Mouse (Mus musculus): ENCODE results near the gene Gm6020. TPM values are rescaled to one million over a fixed set of nuclear protein-coding genes. Genes with fewer than 3 reads are reported as not detected.

Gm6020 gene
- not detected for polyA plus RNA-seq (2017; shearing (Covaris generic))

DNA sequence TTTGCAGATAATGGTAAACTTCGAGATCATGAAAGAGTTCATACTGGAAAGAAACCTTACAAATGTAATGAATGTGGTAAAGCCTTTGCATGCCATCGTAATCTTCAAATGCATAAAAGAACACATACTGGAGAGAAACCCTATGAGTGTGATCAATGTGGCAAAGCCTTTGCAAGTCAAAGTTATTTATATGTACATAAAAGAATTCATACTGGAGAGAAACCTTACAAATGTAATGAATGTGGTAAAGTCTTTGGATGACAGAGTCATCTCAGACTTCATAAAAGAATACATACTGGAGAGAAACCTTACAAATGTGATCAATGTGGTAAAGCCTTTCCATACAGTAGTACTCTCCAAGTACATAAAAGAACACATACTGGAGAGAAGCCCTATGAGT is at the start of gene Gm6020:
Gm6020 (plus strand) TSS at position 301 of the 400 bp plus-strand sequence.

DNA sequence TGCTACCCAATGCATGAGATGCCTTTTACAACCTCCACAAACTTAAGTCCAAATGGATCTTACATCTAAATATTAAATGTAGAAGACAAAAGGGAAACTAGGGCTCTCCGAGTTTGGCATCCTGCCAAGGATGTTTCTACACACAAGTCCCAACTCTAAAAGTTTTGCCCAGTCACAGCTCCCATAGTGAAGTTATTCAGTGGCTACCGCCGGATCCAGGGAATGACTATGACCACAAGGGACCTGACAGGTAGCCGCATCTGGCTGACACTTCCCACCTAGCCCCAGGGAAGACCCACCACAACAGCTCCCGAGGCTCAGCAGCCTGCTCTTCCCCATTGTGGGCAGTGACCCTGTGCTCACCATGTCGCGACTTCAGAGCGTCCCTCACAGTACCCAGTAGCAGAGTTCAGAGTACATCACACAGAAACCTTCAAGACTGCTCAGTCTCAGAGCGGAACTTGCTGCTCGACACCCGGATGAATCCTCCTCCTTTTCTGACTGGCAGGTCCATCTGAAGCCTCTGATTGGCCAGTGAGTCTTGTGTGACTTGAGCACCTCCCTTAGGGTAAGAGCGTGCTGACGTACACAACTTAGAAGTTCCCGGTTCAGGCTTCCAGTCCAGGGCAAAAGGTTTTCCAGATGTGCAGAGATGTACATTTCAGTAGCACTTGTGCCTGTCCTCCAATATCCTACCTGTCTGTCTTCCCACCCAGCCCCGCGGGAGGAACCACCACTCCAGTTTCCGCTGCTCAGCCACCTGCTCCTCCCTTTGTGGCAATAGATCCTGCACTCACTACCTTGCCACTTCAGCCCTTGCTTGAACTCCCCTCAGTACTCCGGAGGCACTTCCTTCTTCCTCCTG is 43.1 kb upstream of the Gm6020 start, which contains the start of gene Zfp950:
Zfp950 (minus strand) TSS at position 499 of the 865 bp plus-strand sequence.

DNA sequence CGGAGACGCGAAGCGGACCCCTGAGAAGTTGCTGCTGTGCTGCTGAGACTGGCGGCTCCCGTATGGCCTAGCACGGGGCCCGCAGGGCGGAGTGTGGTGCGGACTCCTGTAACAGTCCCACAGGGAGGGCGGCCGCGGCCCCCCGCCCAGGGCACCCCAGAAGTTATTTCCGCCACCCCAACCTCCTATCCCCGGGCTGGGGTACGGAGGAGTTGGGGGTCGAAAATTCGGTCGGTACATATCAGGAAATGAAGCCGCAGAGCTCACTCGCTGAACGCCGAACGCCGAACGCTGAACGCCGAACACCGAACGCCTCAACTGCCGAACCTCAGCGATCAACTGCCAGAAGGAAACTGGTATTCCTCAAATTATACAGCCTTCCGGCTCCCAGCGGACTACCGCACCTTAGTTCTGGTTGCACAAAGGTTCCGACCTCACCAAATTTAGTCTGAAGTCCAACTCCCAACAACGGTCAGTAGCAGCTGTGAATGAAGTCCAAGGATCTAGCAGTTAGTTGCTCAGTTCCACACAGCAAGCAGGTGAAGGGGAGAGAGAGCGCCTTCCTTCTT is 7.8 kb upstream of the Gm6020 start, which contains the start of gene Gm7102:
Gm7102 (minus strand) TSS at position 554 of the 569 bp plus-strand sequence.

DNA sequence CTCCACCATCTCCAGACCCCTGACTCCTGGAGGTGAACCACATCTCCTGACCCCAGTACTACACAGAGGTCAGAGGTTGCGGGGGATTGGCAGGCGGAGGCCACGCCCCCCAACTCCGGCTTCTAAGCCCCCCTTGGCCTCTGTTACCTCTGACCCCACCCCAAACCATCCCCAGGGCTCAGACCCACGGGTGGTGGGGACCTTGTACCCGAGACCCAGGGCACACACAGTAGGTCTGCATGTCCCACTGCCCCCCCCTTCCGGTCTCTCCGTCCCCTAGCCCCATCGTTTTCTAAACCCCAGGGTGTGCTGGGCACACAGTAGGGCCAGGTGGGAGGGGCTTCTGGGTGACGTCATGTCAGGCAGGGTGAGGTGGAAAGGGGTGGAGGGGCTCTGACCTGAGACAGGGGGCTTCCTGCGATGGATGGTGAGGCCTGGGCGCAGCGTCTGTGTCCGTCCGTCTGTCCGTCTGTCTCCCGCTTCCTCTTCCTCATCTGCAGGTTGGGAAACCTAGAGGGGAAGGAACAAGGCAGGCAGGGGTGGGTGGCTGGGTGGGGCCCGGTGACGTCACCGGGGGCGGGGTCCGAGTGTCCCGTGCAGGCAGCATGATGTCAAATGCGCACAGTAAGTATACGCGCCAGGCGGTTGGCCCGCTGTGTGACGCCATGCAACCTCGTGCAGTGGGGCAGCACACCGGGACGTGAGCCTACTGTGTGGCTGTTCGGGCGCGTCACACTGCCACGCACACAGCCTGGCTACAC is 44.4 kb downstream of the Gm6020 start, which contains the start of gene Csf2ra:
Csf2ra (minus strand) TSS at position 489 of the 761 bp plus-strand sequence.

Other genes with a start within 250 kb of the Gm6020 start
- 25.4 TPM for gene Zfp950, start 43.0 kb upstream of the Gm6020 start, polyA plus RNA-seq (2017; shearing (Covaris generic))
- gene Gm7102, start 7.6 kb upstream of the Gm6020 start, polyA plus RNA-seq (2017; shearing (Covaris generic)), result not detected
- gene Csf2ra, start 44.5 kb downstream of the Gm6020 start, polyA plus RNA-seq (2017; shearing (Covaris generic)), result 15.2 TPM
- gene Gm21060, start 113.2 kb downstream of the Gm6020 start, polyA plus RNA-seq (2017; shearing (Covaris generic)), result not detected

All from effector memory CD4-positive, alpha-beta T cell, adult 7 months (primary cell).